Mouse (Mus musculus) olfactory bulb, adult 2 months (tissue): ENCODE measurements around the gene Cnrip1. TPM values are rescaled to one million over a fixed set of nuclear protein-coding genes. Genes with fewer than 3 reads are reported as not detected.
"Not testable (repeated sequence)": the region's sequence is repeated elsewhere in the genome, so short reads cannot be mapped to it uniquely, and the experiment has no call there.

ENCODE experiments used
- H3K27ac ChIP-seq: fragments of 200-500 bp; 2 replicates; pipeline ENCODE4 v1.5.1; 2012; ENCODE audit warnings: low read depth, low read length; ENCODE audit not compliant: insufficient read depth
- H3K4me1 ChIP-seq: fragments of 200-500 bp; 2 replicates; pipeline ENCODE4 v1.6.1; 2012; ENCODE audit warnings: low read length; ENCODE audit not compliant: control insufficient read depth, insufficient read depth
- H3K4me3 ChIP-seq: fragments of 200-500 bp; 2 replicates; pipeline ENCODE4 v1.5.1; 2012; ENCODE audit warnings: mild to moderate bottlenecking, low read depth, low read length, moderate library complexity; ENCODE audit not compliant: insufficient read depth
- CTCF ChIP-seq: fragments of 200-500 bp; IDR thresholded peaks from 2 replicates; pipeline ENCODE4 v1.5.1; 2012; ENCODE audit warnings: low read depth, mild to moderate bottlenecking, low read length, moderate library complexity; ENCODE audit not compliant: insufficient read depth
- POLR2A ChIP-seq: fragments of 200-500 bp; IDR thresholded peaks from 2 replicates; pipeline ENCODE4 v1.6.1; 2012; ENCODE audit warnings: mild to moderate bottlenecking, low read depth, low read length, moderate library complexity; ENCODE audit not compliant: insufficient read depth
- whole genome bisulfite sequencing: fragments of 180-500 bp; shearing (Covaris S2); methylation state at CpG from one replicate; pipeline ENCODE4 v1.1.7; 2018; 5-methylcytosine and 5-hydroxymethylcytosine counted together
- polyA plus RNA-seq: library from polyadenylated mRNA; stranded (reverse); fragments of >200 nt; gene quantifications from 2 replicates; pipeline ENCODE4 v1.2.4, GENCODE M21; 2012; ENCODE audit warnings: low replicate concordance; ENCODE audit not compliant: missing spikeins, insufficient read depth, insufficient read length

The Cnrip1 gene
- polyA plus RNA-seq, 1 experiment, result not detected

- Histone ChIP-seq H3K4me3 (no peak overlapping the region), H3K4me1 (no peaks in the 10 kb centered on the region), H3K27ac (no peak overlapping the region)
- WGBS, result 92% methylated on average over 7 of the region's 7 CpGs
- TF ChIP-seq POLR2A (no peak), CTCF (no peak)
Measured at GRCm38 (mm10) chr11:17019328-17019727, 32.1 kb upstream of the Cnrip1 start.

- WGBS, result 92% methylated on average over 6 of the region's 6 CpGs
- H3K27ac ChIP-seq, result no peak overlapping the region
- no peak overlapping the region for H3K4me3 ChIP-seq
- TF ChIP-seq CTCF (no peak), POLR2A (no peak)
- no peaks in the 10 kb centered on the region for H3K4me1 ChIP-seq
Measured at GRCm38 (mm10) chr11:17023206-17023605, 28.2 kb upstream of the Cnrip1 start.

GRCm38 (mm10) chr11:17023984-17024383 lies 27.4 kb upstream of the Cnrip1 start:
- H3K4me3 ChIP-seq, result no peak overlapping the region
- TF ChIP-seq POLR2A (no peak), CTCF (no peak)
- WGBS, result 83% methylated on average over 3 of the region's 3 CpGs
- no peak overlapping the region for H3K27ac ChIP-seq
- H3K4me1 ChIP-seq, result no peaks in the 10 kb centered on the region

- TF ChIP-seq POLR2A, result no peak
- TF ChIP-seq CTCF, result no peak
- 86% methylated on average over 2 of the region's 2 CpGs for WGBS
- no peak overlapping the region for H3K4me3 ChIP-seq
- H3K4me1 ChIP-seq, result no peaks in the 10 kb centered on the region
- H3K27ac ChIP-seq, result no peak overlapping the region
Measured at GRCm38 (mm10) chr11:17045806-17046205, 5.6 kb upstream of the Cnrip1 start.

GRCm38 (mm10) chr11:17052476-17053049 lies 1.2 kb downstream of the Cnrip1 start:
- peak overlapping the region; percentile 79 for H3K4me3 ChIP-seq
- peak overlapping the region; percentile 71; the same call in 1 of the 2 replicates for H3K27ac ChIP-seq
- TF ChIP-seq POLR2A (no peak), CTCF (no peak)
- peaks cover 2% of the 10 kb centered on the region; the same call in 1 of the 2 replicates for H3K4me1 ChIP-seq
- 6% methylated on average over 6 of the region's 6 CpGs for WGBS

- not testable (repeated sequence) for H3K4me1 ChIP-seq, H3K27ac ChIP-seq
- WGBS, result 96% methylated on average over 2 of the region's 2 CpGs
Measured at GRCm38 (mm10) chr11:17069360-17069759, 18.0 kb downstream of the Cnrip1 start.

GRCm38 (mm10) chr11:17075656-17076055 lies 24.3 kb downstream of the Cnrip1 start:
- 82% methylated on average over 2 of the region's 2 CpGs for WGBS
- TF ChIP-seq POLR2A (no peak), CTCF (no peak)
- Histone ChIP-seq H3K27ac (no peak overlapping the region), H3K4me3 (no peak overlapping the region), H3K4me1 (no peaks in the 10 kb centered on the region)

More at GRCm38 (mm10) chr11:17069360-17069759, 18.0 kb downstream of the Cnrip1 start:
- H3K4me3 ChIP-seq, result not testable (repeated sequence)

GRCm38 (mm10) chr11:17082086-17082485 lies 30.7 kb downstream of the Cnrip1 start:
- Histone ChIP-seq H3K4me1 (no peaks in the 10 kb centered on the region), H3K27ac (no peak overlapping the region), H3K4me3 (no peak overlapping the region)
- 48% methylated on average over 3 of the region's 3 CpGs for WGBS
- no peak for TF ChIP-seq POLR2A

- WGBS, result 41% methylated on average over 2 of the region's 2 CpGs
- TF ChIP-seq CTCF (no peak), POLR2A (no peak)
- H3K4me3 ChIP-seq, result no peak overlapping the region
- no peak overlapping the region for H3K27ac ChIP-seq
- H3K4me1 ChIP-seq, result no peaks in the 10 kb centered on the region
Measured at GRCm38 (mm10) chr11:17082953-17083352, 31.6 kb downstream of the Cnrip1 start.

GRCm38 (mm10) chr11:17083455-17083854 lies 32.1 kb downstream of the Cnrip1 start:
- H3K4me1 ChIP-seq, result no peaks in the 10 kb centered on the region
- 91% methylated on average over 3 of the region's 3 CpGs for WGBS
- no peak overlapping the region for H3K27ac ChIP-seq
- no peak overlapping the region for H3K4me3 ChIP-seq
- TF ChIP-seq POLR2A (no peak), CTCF (no peak)

GRCm38 (mm10) chr11:17083866-17084265 lies 32.5 kb downstream of the Cnrip1 start:
- 21% methylated on average over 1 of the region's 1 CpGs for WGBS
- no peak overlapping the region for H3K27ac ChIP-seq
- no peaks in the 10 kb centered on the region for H3K4me1 ChIP-seq
- H3K4me3 ChIP-seq, result no peak overlapping the region
- TF ChIP-seq POLR2A (no peak), CTCF (no peak)
